Mouse (Mus musculus): ENCODE measurements at regions not wholly inside any gene's neighbourhood (a gene's known extent, or its start where the extent isn't known, plus 50 kb on each side); places are given as distances from the start of the nearest gene placed in this dataset.

DNA sequence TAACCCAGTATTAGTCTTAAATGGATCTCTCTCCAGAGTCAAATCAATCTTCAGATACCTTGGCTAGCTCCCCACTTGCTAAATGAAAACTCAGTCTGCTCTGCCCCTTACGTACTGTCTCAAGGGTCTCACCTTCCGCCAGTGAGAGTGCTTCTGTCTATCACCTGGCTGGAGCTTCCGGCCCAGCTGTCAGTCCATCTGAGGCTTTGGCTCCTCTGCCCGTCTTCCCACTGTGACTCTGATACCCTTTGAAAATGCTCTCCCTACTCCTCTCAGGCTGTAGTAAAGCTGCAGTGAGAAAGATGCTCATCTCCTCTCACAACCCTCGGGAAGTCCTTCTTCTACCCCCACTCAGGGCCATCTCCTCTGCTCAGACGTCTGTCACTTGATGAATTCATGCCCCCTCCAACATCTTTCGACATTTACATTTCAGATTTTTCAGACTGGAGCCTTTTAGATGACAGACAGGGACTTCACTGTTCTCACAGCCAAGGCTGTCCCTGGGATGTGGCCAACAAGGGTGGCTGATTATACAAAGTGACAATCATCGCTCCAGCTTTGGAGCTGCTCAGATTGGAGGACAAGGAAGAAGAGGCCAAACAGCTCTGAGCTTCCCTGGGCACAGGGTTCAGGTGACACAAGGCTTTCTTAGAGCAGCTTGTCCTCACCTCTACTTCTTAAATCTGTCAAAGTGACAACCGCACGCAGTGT is 71.6 kb upstream of the Serp2 start:
- intact Hi-C loops (cut with DNase I; ENCODE audit: low total_unique reads), result no loop called here
- no peak for DNase-seq

DNA sequence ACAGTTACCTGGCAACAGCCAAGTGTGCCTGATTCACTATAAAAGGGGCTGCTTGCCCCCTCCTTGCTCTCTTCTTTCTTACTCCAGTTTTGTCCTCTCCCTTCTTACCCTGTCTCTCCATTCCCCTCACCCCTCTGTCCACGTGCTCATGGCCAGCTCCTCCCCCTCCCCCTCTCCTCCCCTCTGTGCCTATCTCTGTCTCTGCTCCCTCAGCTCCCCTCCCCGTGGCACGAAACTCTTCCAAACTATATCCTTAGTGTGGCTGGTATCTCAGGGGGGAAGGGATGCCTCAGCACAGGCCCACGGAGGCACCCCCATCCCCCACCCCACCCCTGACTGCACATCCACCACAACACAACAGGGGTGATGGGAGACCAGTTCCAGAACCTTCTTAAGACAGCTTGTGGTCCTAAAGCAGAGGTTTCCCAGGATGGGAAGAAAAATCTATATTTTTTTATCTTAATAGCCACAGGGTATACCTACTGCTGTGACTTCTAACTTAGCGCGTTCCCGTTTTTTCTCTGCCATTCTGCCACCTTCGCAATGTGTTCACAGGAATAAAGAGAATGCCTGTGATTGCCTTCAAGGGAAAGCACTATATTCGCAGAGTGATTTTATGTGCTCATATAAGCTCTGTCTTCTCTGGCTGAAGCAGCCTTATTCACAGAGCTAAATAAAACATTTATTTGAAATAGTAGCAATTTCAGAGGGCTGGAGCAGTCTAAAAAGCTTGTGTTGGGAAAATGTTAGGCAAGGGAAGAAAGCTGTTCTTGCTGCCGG is 69.1 kb upstream of the Serp2 start:
- intact Hi-C loops (cut with DNase I; ENCODE audit: low total_unique reads), result no loop called here
- DNase-seq, result no peak

GRCm38 (mm10) chr14:76624626-76625378 is 68.1 kb upstream of the Serp2 start:
- no peak for DNase-seq
- intact Hi-C loops (cut with DNase I; ENCODE audit: low total_unique reads), result no loop called here

DNA sequence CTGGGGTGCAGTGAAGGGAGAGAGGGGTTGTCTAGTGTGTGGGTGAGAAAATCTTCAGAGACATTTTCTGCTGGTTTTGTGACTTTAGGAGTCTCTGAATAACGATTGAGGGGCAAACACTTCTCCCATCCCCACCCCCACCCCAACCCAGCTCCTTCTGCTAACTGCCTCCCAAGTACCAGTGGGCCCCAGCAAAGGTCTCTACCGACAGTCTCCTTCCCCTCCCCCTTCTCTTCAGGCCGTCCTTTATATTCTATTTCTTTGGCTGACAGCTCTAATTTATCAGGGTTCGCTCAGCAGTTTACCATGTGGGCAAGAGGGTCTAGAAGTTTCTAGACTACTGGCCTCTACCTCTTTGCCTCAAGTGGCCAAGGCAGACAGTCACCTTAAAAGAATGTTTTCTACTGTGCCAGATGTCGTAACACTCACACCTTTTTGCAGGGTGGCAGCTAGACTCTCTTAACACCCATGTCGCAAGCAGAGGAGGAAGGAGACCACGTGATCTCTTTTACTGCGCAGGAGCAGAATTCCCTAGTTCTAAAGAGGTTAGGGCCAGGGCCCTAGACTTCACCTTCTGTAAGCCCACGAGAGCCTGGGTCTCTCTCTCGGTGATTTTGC is 66.8 kb upstream of the Serp2 start:
- intact Hi-C loops (cut with DNase I; ENCODE audit: low total_unique reads), result no loop called here
- no peak for DNase-seq

DNA sequence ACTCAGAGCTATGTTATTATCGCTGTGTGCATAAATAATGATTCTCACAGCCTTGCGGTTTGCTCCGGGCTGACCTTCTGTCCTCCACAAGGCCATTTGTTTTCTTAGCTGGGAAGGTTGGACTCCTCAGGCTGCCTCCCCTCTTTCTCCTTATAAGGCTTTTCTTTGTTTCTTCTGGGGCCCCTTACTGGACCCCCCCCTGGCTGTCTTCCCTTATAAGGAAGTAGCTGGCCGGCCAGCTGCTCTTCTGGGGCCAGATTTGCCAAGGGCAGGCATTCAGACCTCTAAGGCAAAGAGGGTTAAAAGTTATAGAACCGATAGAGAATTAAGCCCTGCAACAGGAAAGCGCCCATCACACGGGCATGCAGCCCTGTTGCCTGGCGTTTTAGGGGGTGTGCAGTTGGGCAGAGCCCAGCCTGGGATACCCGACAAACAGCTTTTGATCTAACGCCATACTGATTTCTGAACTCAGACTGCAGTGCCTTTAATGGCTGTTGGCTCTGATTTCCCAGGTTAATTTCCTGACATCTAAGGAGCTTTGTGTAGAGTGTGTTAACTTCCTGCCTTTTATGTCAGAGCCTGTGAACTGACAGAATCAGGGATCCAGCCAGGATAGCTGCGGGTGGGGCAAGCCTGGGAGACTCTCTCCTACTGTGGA is 66.1 kb upstream of the Serp2 start:
- DNase-seq, result no peak
- intact Hi-C loops (cut with DNase I; ENCODE audit: low total_unique reads), result no loop called here

DNA sequence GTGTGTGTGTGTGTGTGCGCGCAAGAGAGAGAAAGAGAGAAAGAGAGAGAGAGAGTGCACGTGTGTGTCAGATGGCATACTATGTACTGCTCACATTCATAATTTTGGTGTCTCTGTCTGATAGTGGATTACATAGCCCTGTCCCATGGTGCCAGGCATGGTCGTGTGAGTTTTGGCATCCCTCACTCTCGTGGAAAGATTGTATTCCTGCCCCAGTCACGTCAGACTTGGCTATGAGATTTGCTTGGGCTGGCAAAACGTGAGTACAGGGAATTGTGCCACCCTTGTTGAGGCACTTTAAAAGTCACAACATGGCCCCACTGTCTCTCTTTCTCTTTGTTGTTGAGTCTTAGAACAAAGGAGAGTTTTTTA is 62.3 kb upstream of the Serp2 start:
- intact Hi-C loops (cut with DNase I; ENCODE audit: low total_unique reads), result no loop called here
- no peak for DNase-seq

DNA sequence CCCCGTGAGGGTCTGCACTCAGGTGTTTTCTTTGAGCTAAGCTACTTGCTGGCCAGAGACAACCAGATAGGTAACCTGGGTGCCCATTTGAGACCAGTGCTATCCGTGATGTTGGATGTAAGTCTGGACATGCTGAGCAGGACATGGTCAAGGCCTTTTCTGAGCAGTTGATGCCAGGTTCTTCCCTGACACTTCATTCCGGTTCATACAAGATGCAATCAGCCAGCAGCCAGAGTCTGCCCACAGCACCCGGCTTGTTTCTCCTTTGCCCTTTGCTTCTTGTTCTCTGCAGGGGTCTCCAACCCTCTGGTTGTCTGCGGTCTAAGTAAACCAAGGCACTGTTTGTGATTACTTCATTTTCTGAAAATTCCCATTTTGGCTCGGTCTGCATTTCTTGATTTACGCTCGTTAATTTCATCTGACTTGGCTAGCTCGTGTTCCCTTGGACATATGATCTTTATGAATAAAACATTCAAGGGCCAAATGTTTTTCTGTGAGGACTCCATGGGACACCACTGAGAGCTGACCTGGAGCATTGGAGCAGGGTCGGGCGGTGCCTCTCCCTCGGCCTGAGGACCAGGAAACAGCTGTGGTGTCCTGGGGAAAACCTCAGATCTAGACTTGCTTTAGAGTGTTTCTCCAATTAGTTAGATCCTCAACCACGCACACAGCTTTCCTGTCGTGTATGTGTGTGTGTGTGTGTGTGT is 61.8 kb upstream of the Serp2 start:
- intact Hi-C loops (cut with DNase I; ENCODE audit: low total_unique reads), result no loop called here
- DNase-seq, result no peak

GRCm38 (mm10) chr14:76617889-76618288 is 61.2 kb upstream of the Serp2 start:
- no peak for DNase-seq
- intact Hi-C loops (cut with DNase I; ENCODE audit: low total_unique reads), result no loop called here

DNA sequence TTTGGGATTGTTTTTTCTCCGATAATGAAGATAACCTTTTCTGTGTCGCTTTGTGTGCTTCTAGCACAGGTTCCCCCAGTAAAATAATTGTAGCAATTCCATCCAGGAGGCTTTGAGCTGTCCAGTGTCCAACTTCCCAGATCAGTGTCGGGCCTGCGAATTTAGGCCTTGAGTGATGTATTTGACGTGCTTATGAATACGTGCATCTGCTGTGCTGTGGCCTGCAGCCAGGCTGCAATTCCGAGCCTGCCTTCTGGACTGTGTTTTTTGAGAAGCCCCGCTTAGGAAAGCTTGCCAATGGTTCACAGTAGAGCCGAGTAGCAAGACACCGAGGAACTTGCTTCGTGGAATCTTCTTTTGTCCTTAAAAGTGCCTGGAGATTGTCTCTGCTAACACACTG is 60.8 kb upstream of the Serp2 start:
- intact Hi-C loops (cut with DNase I; ENCODE audit: low total_unique reads), result no loop called here
- DNase-seq, result no peak

- DNase-seq, result no peak
- intact Hi-C loops (cut with DNase I; ENCODE audit: low total_unique reads), result no loop called here
Observed at GRCm38 (mm10) chr14:76616367-76616683, 59.6 kb upstream of the Serp2 start.

DNA sequence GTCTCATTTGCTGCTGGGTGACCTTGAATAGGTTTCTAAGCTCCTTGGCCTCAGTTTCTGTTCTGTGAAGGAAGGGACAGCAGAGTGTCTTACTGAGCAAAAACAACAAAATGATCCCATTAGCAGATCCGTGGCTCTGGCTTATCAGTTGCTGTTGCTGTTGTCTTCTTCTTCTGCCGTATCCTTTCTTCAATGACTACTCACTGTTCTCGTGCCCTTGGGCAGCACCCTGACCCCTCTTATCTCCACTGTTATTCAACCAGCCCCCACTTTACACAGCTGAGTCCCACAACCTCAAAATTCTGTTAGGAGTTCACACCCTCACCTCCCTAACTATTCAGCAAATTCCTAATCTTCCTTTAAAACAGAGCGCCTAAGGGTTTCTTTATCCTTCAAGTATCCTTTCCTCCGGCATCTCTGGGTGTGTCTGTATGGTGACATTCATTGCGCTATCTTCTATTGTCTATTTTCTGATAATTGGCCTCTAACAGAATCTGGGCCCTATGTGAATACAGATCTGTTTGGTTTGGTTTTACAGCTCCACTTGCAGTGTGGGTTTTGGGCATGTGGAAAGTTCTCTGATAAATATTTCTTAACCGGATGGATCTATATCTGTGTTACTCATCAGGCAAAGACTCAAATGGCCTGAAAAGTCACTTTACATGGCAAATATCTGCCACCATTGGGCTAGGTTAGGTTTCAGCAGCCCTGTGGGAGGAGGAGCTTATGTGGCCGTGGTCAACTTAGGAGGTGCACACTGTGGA is 59.1 kb upstream of the Serp2 start:
- DNase-seq, result no peak
- intact Hi-C loops (cut with DNase I; ENCODE audit: low total_unique reads), result loop anchor here (2.0 kb wide), 1 partner anchor 61 kb away; no protein-coding TSS in a partner anchor

DNA sequence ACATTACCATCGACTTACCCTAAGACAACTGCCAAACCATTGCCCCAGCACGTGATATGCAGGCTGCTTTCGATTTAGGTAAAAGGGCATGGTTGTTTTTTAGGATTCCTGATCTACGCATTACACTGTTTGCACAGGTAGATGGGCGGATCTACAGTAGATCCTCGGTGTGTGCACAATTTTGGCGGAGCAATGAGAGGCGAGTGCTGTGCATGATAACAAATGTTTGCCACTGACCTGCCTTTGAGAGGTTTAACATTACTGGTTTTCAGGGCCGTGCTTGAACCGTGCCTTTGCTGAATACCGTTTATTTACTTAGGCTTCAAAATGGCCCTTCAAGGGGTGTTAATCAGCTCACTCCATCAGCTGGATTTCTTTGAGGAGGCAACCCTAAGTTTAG is 58.5 kb upstream of the Serp2 start:
- intact Hi-C loops (cut with DNase I; ENCODE audit: low total_unique reads), result loop anchor here (2.0 kb wide), 1 partner anchor 60 kb away; no protein-coding TSS in a partner anchor
- no peak for DNase-seq

DNA sequence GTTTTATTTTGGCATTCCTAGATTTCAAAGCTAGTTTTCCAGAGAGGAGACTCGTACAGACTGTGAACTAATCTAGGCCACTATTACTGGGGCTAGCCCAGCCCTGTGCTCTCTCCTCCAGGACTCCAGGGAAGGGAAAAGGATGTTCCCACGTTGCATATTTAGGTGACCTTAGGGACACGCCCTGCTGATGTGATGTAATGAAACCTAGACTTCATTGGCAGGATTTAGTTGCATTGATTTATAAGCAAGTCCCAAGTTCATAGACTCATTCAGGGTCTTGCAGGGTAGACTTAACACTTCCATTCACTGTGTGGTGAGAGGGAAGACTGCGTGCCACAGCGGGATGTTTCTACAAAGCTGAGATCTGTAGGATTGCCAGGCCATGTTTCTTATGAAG is 58.0 kb upstream of the Serp2 start:
- intact Hi-C loops (cut with DNase I; ENCODE audit: low total_unique reads), result loop anchor here (2.0 kb wide), 1 partner anchor 60 kb away; no protein-coding TSS in a partner anchor
- no peak for DNase-seq

DNA sequence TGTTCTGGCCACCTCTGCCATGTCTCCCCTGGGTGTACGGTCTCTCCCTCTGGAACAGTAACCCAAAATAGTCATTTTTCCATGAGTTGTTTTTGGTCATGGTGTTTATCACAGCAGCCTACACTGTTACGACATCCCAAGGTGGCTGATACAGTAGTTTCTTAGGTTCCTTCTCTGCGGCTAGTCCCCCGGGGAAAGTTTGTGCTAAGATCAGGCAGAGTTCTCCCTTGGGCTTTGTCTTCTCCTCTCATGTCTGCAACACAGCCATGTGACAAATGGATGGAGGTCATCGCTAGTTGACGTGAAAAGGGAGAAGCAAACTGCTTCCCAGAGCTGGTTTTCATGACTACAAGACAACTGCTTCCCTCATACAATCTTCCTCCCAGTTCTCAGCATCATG is 56.9 kb upstream of the Serp2 start:
- intact Hi-C loops (cut with DNase I; ENCODE audit: low total_unique reads), result loop anchor here (2.0 kb wide), 1 partner anchor 59 kb away; no protein-coding TSS in a partner anchor
- no peak for DNase-seq

GRCm38 (mm10) chr14:76610429-76611378 is 54.0 kb upstream of the Serp2 start:
- intact Hi-C loops (cut with DNase I; ENCODE audit: low total_unique reads), result no loop called here
- no peak for DNase-seq
